Mouse (Mus musculus): Measurements from ENCODE around the gene Ldhal6b. TPM values are rescaled to one million over a fixed set of nuclear protein-coding genes. Genes with fewer than 3 reads are reported as not detected.

Gene Ldhal6b
- total and polyA plus RNA-seq, 2 experiments from 2014 or later = not detected

GRCm38 (mm10) chr17:5419056-5419455 is 489 bp upstream of the Ldhal6b start:
- H3K4me2 ChIP-seq (ENCODE audit: low read depth, low read length) = no peak overlapping the region
- 83% methylated on average over 9 of the region's 9 CpGs for WGBS
- H3K9me3 ChIP-seq (replicated peaks; ENCODE audit: control insufficient read depth, low read length) = no peaks in the 10 kb centered on the region
- H3K4me3 ChIP-seq (ENCODE audit: low read depth, low read length) = no peak overlapping the region
- H3K4me1 ChIP-seq (ENCODE audit: control insufficient read depth, insufficient read depth) = no peaks in the 10 kb centered on the region
- H3K27me3 ChIP-seq (ENCODE audit: control insufficient read depth, insufficient read depth, low read length) = no peaks in the 10 kb centered on the region
- H3K27ac ChIP-seq (ENCODE audit: low read depth) = no peak overlapping the region
- TF ChIP-seq CTCF (IDR thresholded peaks at IDR 0.05; ENCODE audit: low read depth) (no peak), EP300 (IDR thresholded peaks at IDR 0.05; ENCODE audit: low read depth) (no peak)
- DNase-seq (ENCODE audit: low spot score) (no peak), ATAC-seq (ENCODE audit: insufficient read depth, low read depth) (no peak)
- H3K9ac ChIP-seq (replicated peaks; ENCODE audit: low read depth, low read length) = no peak overlapping the region
- peaks cover 9% of the 10 kb centered on the region for H3K36me3 ChIP-seq (replicated peaks; ENCODE audit: control insufficient read depth, insufficient read depth, low read length)

GRCm38 (mm10) chr17:5416518-5416917 is 2.0 kb downstream of the Ldhal6b start:
- TF ChIP-seq CTCF (IDR thresholded peaks at IDR 0.05; ENCODE audit: low read depth) (no peak), EP300 (IDR thresholded peaks at IDR 0.05; ENCODE audit: low read depth) (no peak)
- Histone ChIP-seq H3K4me1 (ENCODE audit: control insufficient read depth, insufficient read depth) (no peaks in the 10 kb centered on the region), H3K4me3 (ENCODE audit: low read depth, low read length) (no peak overlapping the region), H3K9ac (replicated peaks; ENCODE audit: low read depth, low read length) (no peak overlapping the region), H3K4me2 (ENCODE audit: low read depth, low read length) (no peak overlapping the region), H3K36me3 (replicated peaks; ENCODE audit: control insufficient read depth, insufficient read depth, low read length) (peaks cover 9% of the 10 kb centered on the region), H3K27me3 (ENCODE audit: control insufficient read depth, insufficient read depth, low read length) (no peaks in the 10 kb centered on the region), H3K9me3 (replicated peaks; ENCODE audit: control insufficient read depth, low read length) (no peaks in the 10 kb centered on the region), H3K27ac (ENCODE audit: low read depth) (no peak overlapping the region)
- 90% methylated on average over 3 of the region's 3 CpGs for WGBS
- ATAC-seq (ENCODE audit: insufficient read depth, low read depth) = no peak
- no peak for DNase-seq (ENCODE audit: low spot score)

GRCm38 (mm10) chr17:5414041-5414440 is 4.5 kb downstream of the Ldhal6b start:
- WGBS = 93% methylated on average over 3 of the region's 3 CpGs
- no peaks in the 10 kb centered on the region for H3K9me3 ChIP-seq (replicated peaks; ENCODE audit: control insufficient read depth, low read length)
- H3K27ac ChIP-seq (ENCODE audit: low read depth) = no peak overlapping the region
- no peak overlapping the region for H3K4me3 ChIP-seq (ENCODE audit: low read depth, low read length)
- DNase-seq (ENCODE audit: low spot score) (no peak), ATAC-seq (ENCODE audit: insufficient read depth, low read depth) (no peak)
- no peaks in the 10 kb centered on the region for H3K27me3 ChIP-seq (ENCODE audit: control insufficient read depth, insufficient read depth, low read length)
- peaks cover 24% of the 10 kb centered on the region for H3K36me3 ChIP-seq (replicated peaks; ENCODE audit: control insufficient read depth, insufficient read depth, low read length)
- H3K9ac ChIP-seq (replicated peaks; ENCODE audit: low read depth, low read length) = no peak overlapping the region
- H3K4me1 ChIP-seq (ENCODE audit: control insufficient read depth, insufficient read depth) = no peaks in the 10 kb centered on the region
- no peak overlapping the region for H3K4me2 ChIP-seq (ENCODE audit: low read depth, low read length)
- TF ChIP-seq EP300 (IDR thresholded peaks at IDR 0.05; ENCODE audit: low read depth) (no peak), CTCF (IDR thresholded peaks at IDR 0.05; ENCODE audit: low read depth) (no peak)

DNA sequence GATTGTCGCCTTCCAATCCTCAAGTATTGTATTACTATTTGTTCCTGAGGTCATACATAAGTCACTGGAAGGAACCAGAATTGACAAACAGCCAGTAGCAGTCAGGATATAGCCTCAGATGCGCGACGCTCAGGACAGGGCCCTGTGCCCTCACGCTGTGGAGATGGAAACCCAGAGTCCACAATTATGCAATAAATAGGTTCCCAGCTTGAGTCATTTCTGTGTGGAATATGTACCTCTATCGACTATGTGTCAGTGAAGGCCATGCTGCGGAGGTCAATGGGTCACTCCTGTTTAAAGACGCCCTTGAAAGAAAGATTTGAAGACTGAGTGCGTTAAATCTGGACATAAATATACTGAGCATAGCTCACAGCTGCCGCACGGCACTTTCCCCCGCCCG is 5.2 kb downstream of the Ldhal6b start:
- Histone ChIP-seq H3K4me1 (ENCODE audit: control insufficient read depth, insufficient read depth) (no peaks in the 10 kb centered on the region), H3K4me3 (ENCODE audit: low read depth, low read length) (no peak overlapping the region), H3K9me3 (replicated peaks; ENCODE audit: control insufficient read depth, low read length) (no peaks in the 10 kb centered on the region), H3K36me3 (replicated peaks; ENCODE audit: control insufficient read depth, insufficient read depth, low read length) (peaks cover 22% of the 10 kb centered on the region), H3K27me3 (ENCODE audit: control insufficient read depth, insufficient read depth, low read length) (no peaks in the 10 kb centered on the region), H3K9ac (replicated peaks; ENCODE audit: low read depth, low read length) (no peak overlapping the region), H3K4me2 (ENCODE audit: low read depth, low read length) (no peak overlapping the region), H3K27ac (ENCODE audit: low read depth) (no peak overlapping the region)
- 89% methylated on average over 13 of the region's 13 CpGs for WGBS
- ATAC-seq (ENCODE audit: insufficient read depth, low read depth) = no peak
- DNase-seq (ENCODE audit: low spot score) = no peak
- TF ChIP-seq EP300 (IDR thresholded peaks at IDR 0.05; ENCODE audit: low read depth) (no peak), CTCF (IDR thresholded peaks at IDR 0.05; ENCODE audit: low read depth) (no peak)

DNA sequence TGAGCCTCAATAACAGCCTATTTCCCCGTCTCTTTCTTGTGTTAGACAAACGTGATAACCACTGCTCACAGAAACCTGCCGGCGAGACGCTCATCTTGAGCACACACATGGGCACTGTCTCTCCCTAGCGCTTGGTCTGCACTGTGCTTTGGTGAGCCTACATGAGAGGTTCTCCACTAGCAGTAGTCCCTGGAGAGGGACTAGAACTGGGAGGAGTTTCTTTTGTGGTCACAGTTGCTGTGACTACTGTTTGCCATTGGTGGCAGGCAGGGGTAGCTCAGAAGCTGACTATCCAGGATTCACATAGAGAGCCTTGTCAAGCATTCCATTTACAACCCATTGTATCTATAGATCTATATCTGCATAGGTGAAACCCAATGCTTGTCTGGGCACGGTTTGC is 5.8 kb downstream of the Ldhal6b start:
- Histone ChIP-seq H3K36me3 (replicated peaks; ENCODE audit: control insufficient read depth, insufficient read depth, low read length) (peaks cover 16% of the 10 kb centered on the region), H3K27me3 (ENCODE audit: control insufficient read depth, insufficient read depth, low read length) (no peaks in the 10 kb centered on the region), H3K9me3 (replicated peaks; ENCODE audit: control insufficient read depth, low read length) (no peaks in the 10 kb centered on the region), H3K4me2 (ENCODE audit: low read depth, low read length) (no peak overlapping the region), H3K9ac (replicated peaks; ENCODE audit: low read depth, low read length) (no peak overlapping the region), H3K27ac (ENCODE audit: low read depth) (no peak overlapping the region), H3K4me1 (ENCODE audit: control insufficient read depth, insufficient read depth) (no peaks in the 10 kb centered on the region), H3K4me3 (ENCODE audit: low read depth, low read length) (no peak overlapping the region)
- no peak for DNase-seq (ENCODE audit: low spot score)
- 89% methylated on average over 7 of the region's 7 CpGs for WGBS
- ATAC-seq (ENCODE audit: insufficient read depth, low read depth) = no peak
- TF ChIP-seq EP300 (IDR thresholded peaks at IDR 0.05; ENCODE audit: low read depth) = no peak
- TF ChIP-seq CTCF (IDR thresholded peaks at IDR 0.05; ENCODE audit: low read depth) = no peak

- Histone ChIP-seq H3K36me3 (replicated peaks; ENCODE audit: control insufficient read depth, insufficient read depth, low read length) (peaks cover 15% of the 10 kb centered on the region), H3K4me3 (ENCODE audit: low read depth, low read length) (no peak overlapping the region), H3K27me3 (ENCODE audit: control insufficient read depth, insufficient read depth, low read length) (no peaks in the 10 kb centered on the region), H3K4me2 (ENCODE audit: low read depth, low read length) (no peak overlapping the region), H3K9me3 (replicated peaks; ENCODE audit: control insufficient read depth, low read length) (no peaks in the 10 kb centered on the region), H3K27ac (ENCODE audit: low read depth) (no peak overlapping the region), H3K9ac (replicated peaks; ENCODE audit: low read depth, low read length) (no peak overlapping the region), H3K4me1 (ENCODE audit: control insufficient read depth, insufficient read depth) (no peaks in the 10 kb centered on the region)
- DNase-seq (ENCODE audit: low spot score) (no peak), ATAC-seq (ENCODE audit: insufficient read depth, low read depth) (no peak)
- WGBS = 92% methylated on average over 8 of the region's 8 CpGs
- no peak for TF ChIP-seq EP300 (IDR thresholded peaks at IDR 0.05; ENCODE audit: low read depth)
- TF ChIP-seq CTCF (IDR thresholded peaks at IDR 0.05; ENCODE audit: low read depth) = no peak
Observed at GRCm38 (mm10) chr17:5412301-5412700, 6.3 kb downstream of the Ldhal6b start.

Data from heart, postnatal 0 days (tissue).